Mouse (Mus musculus) cerebellum, adult 11-12 months (tissue): ENCODE data around the gene 6430550D23Rik.
A peak's percentile ranks its signal among the peaks of the same experiment; 100 is the strongest.

Experiments used
- DNase-seq: peaks from one replicate; pipeline ENCODE4 v3.0.0; 2022

6430550D23Rik gene

GRCm38 (mm10) chr2:156007888-156008532 lies at the start of gene 6430550D23Rik, which contains the start of gene Ergic3:
TSS of gene 6430550D23Rik (minus strand) at chr2:156007977.
TSS of gene Ergic3 (plus strand) at chr2:156008045.
- peak; percentile 99 for DNase-seq

DNA sequence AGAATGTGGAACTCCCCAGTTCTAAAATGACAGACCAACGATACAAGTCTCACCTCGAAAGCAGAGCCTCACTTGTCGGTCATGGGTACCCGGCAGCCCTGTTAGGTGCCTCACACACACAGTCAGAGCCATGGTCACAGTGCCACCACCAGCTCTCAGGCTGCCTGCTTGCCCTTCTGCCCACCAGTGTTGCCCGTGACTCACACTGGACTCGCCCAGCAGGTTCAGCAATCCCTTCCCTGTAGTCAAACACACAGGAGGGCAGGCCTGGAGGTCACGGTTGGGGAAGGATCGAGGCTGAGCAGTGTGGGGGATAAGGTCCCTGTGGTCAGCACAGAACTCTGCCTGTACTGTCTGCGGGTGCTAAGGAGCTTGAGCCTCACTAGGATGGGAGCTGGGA lies 45.0 kb upstream of the 6430550D23Rik start, which contains the start of gene Fer1l4:
Fer1l4 (minus strand) TSS at position 132 of the 400 bp plus-strand sequence.
- DNase-seq: no peak

- no peak for DNase-seq
Measured at GRCm38 (mm10) chr2:156047929-156048328, 40.2 kb upstream of the 6430550D23Rik start.

DNA sequence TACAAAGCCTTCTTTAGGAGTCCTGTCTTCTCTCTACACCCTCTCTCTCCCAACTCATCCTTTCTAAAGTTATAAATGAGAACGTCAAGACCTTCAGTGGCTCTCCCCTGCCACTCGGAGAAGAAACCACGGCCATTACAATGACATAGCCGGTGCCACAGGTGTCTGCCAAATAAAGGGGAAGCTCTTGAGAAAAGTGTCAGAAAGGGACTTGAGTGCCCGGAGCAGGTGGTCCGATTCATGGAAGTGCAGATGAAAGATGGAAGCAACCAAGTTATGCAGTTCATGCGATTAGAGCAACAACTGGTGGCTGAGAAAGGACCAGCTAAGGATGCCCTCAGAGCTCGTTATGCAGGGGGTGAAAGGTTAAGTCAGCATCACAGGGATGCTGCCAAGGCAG lies 35.1 kb upstream of the 6430550D23Rik start:
- DNase-seq: no peak

DNA sequence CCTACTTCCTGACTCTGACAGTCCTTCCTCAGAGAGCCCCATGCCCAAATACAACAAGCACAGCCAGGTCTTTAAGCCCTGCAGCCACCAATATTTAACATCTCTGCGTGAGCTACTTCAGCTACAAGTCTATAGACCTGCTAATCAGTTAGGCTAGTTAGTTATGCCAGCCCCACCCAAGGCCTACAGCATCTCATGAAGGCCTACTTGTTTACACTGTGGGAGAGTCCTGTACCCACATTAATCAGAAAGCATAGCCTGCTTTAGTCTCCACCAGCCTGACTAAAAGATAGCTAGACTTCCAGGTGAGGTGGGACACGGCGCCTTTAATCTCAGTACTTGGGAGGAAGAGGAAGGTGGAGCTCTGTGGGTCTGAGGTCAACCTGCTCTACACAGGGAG lies 31.6 kb upstream of the 6430550D23Rik start:
- no peak for DNase-seq

DNA sequence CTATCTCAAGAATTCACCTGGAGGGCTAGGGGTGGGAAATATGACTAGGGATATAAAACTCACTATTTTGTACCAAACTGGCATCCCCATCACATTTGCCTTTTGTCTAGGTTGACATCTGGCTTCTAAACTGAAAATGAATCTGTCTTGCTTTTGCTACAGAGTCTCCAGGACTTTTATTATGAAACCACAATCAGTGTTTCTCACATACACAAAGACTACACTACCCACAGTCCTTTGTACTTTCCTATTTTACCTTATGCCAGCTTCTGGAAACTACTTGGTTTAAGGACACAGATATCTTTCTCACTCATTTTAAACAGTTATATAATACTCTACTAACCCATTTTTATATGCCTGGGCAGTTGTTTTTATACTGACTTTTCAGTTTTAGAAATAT lies 17.7 kb upstream of the 6430550D23Rik start:
- no peak for DNase-seq

DNA sequence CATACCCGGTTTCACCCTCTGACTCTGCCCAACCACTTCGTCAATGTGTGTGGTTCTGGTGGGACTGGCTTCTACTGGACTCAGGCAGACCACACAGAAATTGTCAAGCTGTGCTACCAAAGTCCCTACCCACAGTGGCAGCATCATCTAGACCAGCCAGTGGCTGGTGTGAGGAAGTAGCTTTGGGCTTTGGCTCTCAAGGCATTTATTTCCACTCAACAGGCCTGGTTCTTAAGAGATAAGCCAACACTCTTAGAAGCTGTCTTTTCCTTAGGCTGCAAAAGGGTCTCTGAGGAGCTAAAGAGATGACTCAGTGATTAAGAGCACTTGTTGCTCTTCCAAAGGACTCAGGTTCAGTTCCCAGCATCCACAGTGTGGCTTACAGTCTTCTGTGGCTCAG lies 14.0 kb upstream of the 6430550D23Rik start:
- DNase-seq: no peak

DNA sequence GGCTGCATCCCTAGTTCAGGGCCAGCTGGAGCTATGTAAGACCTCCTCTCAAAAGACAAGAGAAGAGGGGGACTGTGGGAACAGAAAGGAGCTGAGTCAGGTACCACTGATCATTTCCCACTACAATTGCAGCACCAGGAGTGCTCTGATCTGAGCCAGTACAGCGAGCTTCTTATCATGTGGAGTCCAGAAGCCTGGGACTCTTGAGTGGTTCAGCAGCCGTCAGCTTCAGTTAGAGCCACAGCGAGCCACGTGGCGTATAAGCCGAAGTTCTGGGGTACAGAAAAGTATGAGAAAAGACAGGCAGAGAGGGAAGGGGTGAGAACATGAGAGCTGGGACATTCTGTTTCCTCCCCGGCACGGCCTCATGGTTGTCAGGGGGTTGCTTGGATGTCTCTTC lies 13.4 kb upstream of the 6430550D23Rik start:
- no peak for DNase-seq

DNA sequence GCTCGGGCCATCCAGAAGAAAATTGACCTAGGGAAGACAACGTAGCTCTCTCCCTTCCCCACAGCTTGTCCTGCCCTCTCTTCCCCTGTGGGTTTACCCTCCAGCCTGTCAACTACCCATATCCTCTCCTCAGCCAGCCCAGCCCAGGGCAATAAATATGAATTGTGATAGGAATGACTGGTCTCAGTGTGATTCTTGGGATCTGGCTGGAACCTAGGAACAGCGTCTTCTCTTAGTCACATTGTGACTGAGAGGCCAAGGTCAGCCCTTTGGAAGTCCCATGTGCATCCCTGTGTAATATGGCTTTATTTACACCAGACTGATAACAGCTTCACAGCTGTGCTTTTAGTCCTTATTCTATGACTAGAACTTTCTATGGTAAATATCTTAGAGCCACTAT lies 10.3 kb upstream of the 6430550D23Rik start:
- DNase-seq: no peak

GRCm38 (mm10) chr2:156005393-156005792 lies 2.4 kb downstream of the 6430550D23Rik start:
- DNase-seq: no peak

DNA sequence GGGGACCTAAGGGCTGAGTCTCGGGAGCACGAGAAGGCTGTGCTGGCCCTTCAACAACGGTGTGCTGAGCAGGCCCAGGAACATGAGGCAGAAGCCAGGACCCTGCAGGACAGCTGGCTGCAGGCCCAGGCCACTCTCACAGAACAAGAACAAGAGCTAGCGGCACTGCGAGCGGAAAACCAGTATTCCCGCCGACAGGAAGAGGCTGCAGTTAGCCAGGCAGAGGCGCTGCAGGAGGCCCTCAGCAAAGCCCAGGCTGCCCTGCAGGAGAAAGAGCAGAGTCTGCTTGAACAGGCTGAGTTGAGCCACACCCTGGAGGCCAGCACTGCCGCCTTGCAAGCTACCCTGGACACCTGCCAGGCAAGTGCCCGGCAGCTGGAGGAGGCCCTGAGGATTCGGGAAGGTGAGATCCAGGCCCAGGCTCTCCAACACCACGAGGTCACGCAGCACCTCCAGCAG lies 15.9 kb downstream of the 6430550D23Rik start:
- peak; percentile 99 for DNase-seq

DNA sequence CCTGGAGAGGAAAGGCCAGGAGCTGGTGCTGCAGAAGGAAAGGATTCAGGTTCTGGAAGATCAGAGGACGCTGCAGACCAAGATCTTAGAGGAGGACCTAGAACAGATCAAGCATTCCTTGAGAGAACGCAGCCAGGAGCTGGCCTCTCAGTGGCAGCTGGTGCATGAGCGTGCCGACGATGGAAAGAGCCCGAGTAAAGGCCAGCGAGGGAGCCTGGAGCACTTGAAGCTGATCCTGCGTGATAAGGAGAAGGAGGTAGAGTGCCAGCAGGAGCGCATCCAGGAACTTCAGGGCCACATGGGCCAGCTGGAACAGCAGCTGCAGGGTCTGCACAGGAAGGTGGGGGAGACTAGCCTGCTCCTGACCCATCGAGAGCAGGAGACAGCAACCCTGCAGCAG lies 16.6 kb downstream of the 6430550D23Rik start:
- DNase-seq: peak; percentile 54

DNA sequence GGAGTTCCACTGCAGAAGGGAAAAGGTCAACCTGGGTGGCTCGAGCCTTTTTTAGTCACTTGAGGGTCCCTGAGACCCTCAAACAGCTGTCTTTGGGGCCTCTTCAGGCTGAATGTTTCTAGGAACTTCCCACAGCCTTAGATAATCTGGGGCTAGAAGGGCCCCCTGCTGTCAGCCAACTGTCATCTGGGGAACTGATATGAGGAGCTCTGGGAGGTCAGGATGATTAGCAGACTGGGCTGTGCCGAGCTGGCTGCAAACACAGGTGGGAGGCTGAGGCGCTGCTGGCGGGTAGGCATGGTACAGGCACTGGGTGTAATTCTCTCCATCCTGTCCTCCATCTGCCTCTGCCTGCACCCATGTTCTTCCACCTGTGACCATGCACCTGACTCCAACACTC lies 18.7 kb downstream of the 6430550D23Rik start:
- peak; percentile 85 for DNase-seq

- no peak for DNase-seq
Measured at GRCm38 (mm10) chr2:155987131-155987530, 20.6 kb downstream of the 6430550D23Rik start.

DNA sequence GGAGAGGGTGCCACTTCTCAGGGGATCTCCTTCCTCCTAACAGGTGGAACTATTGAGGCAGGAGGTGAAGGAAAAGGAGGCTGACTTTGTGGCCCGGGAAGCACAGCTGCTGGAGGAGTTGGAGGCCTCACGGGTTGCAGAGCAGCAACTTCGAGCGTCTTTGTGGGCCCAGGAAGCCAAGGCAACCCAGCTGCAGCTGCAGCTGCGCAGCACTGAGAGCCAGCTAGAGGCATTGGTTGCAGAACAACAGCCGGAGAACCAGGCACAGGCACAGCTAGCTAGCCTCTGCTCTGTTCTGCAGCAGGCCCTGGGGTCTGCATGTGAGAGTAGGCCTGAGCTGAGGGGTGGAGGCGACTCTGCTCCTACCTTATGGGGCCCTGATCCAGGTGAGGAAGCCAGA lies 22.0 kb downstream of the 6430550D23Rik start:
- no peak for DNase-seq

- DNase-seq: no peak
Measured at GRCm38 (mm10) chr2:155979328-155979991, 28.3 kb downstream of the 6430550D23Rik start.

DNA sequence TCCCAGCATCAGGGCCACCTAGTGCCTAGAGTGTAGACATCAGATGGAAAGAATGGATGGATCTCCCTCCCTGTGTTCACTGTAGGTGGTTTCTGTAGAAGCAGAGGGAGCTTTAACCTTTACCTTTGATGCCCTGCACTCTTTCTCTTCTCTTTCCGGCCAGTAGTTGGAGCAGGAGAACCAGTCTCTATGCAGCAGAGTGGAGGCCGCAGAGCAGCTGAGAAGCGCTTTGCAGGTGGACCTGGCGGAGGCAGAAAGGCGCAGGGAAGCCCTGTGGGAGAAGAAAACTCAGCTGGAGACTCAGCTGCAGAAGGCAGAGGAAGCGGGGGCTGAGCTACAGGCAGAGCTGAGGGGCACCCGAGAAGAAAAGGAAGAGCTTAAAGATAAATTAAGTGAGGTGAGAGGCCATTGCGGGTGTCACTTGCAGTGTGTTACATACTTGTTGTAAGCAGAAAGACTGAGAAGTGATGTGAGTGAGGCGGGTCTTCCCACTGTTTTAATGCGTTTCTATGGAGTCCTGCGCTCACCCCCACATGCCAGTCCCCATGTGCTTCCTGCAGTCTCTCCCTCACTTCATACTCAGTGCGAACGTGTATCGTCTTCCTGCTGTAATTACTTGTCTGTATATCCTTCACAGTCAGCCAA lies 33.6 kb downstream of the 6430550D23Rik start:
- no peak for DNase-seq

GRCm38 (mm10) chr2:155973348-155973747 lies 34.4 kb downstream of the 6430550D23Rik start:
- no peak for DNase-seq

DNA sequence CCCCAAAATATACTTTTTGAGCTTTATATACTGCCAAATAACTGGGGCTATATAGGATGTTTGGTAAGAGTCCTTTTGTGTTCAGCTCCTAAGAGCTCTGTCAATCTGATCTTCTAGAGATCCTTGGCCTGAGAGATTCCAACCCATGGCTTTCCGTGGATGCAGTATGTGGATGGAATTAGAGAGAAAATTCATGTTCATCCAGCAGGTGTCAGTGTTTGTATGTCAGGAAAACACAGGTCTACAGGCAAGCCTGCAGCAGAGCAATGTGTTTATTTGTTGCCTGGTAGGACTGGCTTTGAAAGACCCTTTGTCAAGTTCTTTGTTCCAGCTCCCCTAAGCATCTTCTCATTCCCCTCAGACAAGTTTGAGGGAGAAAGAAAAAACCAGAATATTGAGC lies 44.8 kb downstream of the 6430550D23Rik start:
- DNase-seq: no peak

GRCm38 (mm10) chr2:155961862-155962261 lies 45.9 kb downstream of the 6430550D23Rik start:
- no peak for DNase-seq

DNA sequence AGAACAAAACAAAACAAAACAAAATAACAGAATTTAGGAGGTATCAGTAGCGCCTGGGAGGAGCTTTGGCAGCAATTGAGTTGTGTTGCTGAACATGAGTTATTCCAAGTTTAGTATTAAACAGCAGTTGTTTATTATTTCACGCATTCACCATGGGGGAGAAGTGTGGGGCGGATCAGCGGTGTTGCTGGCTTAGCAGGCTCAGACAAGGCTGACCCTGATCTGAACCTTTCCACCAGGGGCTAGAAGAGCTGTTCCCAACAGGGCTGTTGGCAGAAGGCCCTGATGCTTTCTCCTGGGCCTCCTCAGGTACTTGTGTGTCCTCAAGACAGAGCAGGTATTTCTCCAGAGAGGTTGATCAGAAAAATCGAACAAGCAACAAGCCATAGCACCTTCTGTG lies 47.8 kb downstream of the 6430550D23Rik start:
- DNase-seq: no peak

DNA sequence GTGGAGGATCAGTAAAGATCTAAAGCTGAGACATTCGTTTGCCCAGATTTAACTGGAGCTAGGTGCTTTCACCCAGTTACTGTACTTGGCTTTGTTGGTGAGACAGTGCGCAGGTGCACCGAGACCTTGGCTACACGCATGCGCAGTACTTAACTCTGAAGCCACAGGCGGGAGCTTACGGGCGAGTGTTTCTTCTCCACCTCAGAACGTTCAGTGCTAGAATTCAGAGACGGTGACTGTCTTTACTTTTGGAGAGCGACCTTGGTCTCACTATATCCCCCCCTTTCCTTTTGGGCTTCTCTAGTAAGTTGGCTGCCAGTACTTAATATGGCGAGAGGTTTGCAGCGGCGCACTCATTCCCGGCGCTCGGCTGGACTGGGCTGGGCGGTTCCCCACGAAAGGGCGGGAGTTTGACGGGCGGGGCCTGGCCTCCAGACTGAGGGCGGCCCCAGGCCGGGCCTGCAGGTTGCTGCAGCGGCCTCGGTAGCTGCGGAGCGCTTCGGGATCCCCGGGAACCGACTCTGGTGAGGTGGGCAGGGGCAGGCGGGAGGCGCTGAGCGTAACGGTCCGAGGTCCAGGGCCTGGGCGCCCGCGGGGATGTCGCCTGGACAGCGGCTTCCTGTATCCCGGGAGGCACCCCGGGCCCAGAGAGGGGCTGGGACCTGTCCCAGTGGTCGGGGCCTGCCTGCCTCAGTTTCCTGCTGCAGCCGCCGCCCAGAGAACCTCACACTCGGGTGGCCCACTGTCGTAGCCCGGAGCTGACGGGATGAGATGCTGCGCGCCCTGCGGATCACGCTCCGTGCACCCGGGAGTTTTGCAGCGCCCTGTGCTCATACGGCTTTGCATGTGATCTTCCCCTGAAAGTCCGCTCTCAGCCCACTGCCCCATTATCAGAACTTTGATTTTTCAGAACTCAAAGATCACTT lies 51.4 kb downstream of the 6430550D23Rik start, which contains the start of gene Cep250:
Cep250 (plus strand) TSS at position 325 of the 926 bp plus-strand sequence.
- peak; percentile 92 for DNase-seq

DNA sequence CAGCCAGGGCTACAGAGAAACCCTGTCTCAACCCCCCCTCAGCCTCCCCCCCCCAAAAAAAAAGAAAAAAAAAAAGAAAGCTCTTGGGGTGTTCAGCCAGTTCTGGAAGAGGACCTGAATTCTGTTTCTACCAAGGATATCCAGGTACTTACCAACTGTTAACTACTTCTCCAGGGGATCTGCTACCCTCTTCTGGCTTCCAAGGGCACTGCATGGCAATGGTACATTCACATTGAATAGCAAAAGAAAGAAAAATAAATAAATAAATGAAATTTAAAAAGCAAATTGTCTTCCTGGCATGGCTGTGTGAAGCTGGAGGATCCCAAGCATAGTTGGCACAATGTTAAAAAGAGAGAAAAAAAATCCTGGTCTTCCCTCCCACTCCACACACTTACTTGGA lies 55.8 kb downstream of the 6430550D23Rik start:
- peak; percentile 73 for DNase-seq
